Mouse (Mus musculus) midbrain, embryonic 13.5 days (tissue): ENCODE data around the gene Lap3. TPM values are rescaled to one million over a fixed set of nuclear protein-coding genes. Genes with fewer than 3 reads are reported as not detected.

Source experiments
- ATAC-seq: fragments of 200-750 bp; cut with Nextera tagmentation; 2 replicates; pipeline ENCODE4 v1.8.0; 2017; ENCODE audit warnings: mild to moderate bottlenecking, moderate TSS enrichment, moderate library complexity
- H3K27ac ChIP-seq: fragments of 300-500 bp; sonication (generic); 2 replicates; pipeline ENCODE4 v1.5.1; 2015; ENCODE audit warnings: inconsistent platforms, mild to moderate bottlenecking, moderate library complexity
- H3K27me3 ChIP-seq: fragments of 300-500 bp; sonication (generic); 2 replicates; pipeline ENCODE4 v1.6.1; 2015; ENCODE audit warnings: mild to moderate bottlenecking, inconsistent platforms
- H3K36me3 ChIP-seq: fragments of 300-500 bp; sonication (generic); 2 replicates; pipeline ENCODE4 v1.6.1; 2015; ENCODE audit warnings: mild to moderate bottlenecking, inconsistent platforms
- H3K4me1 ChIP-seq: fragments of 300-500 bp; sonication (generic); replicated peaks from 2 replicates; pipeline ENCODE4 v1.6.1; 2015; ENCODE audit warnings: inconsistent platforms
- H3K4me2 ChIP-seq: fragments of 300-500 bp; sonication (generic); replicated peaks from 2 replicates; pipeline ENCODE4 v1.6.1; 2015; ENCODE audit warnings: moderate library complexity, mild to moderate bottlenecking, inconsistent platforms
- H3K4me3 ChIP-seq: fragments of 300-500 bp; sonication (generic); replicated peaks from 2 replicates; pipeline ENCODE4 v1.5.1; 2015; ENCODE audit warnings: mild to moderate bottlenecking, inconsistent platforms
- H3K9ac ChIP-seq: fragments of 300-500 bp; sonication (generic); replicated peaks from 2 replicates; pipeline ENCODE4 v1.6.1; 2015; ENCODE audit warnings: mild to moderate bottlenecking, inconsistent platforms
- H3K9me3 ChIP-seq: fragments of 300-500 bp; sonication (generic); 2 replicates; pipeline ENCODE4 v1.6.1; 2016; ENCODE audit warnings: mild to moderate bottlenecking, inconsistent platforms
- WGBS: fragments of 180-500 bp; shearing (Covaris S2); methylation state at CpG from one replicate; pipeline ENCODE4 v1.1.7; 2015; 5-methylcytosine and 5-hydroxymethylcytosine counted together
- polyA plus RNA-seq: library from polyadenylated mRNA; unstranded; fragments of >200 nt; fragmentation: Nextera tagmentation; extraction: Ambion mirVana; gene quantifications from 2 replicates; pipeline ENCODE4 v1.2.1, GENCODE M21; 2015

Lap3 gene
- polyA plus RNA-seq, 1 experiment from 2014 or later: 36.7 TPM

- no peaks in the 10 kb centered on the region for H3K27me3 ChIP-seq
- H3K9me3 ChIP-seq: no peaks in the 10 kb centered on the region
- no peak overlapping the region for H3K4me2 ChIP-seq
- no peak overlapping the region for H3K4me3 ChIP-seq
- ATAC-seq: no peak
- H3K36me3 ChIP-seq: no peaks in the 10 kb centered on the region
- H3K27ac ChIP-seq: no peak overlapping the region
- 85% methylated on average over 3 of the region's 4 CpGs for WGBS
- H3K4me1 ChIP-seq: peaks cover 7% of the 10 kb centered on the region; the same call in 1 of the 2 replicates
- H3K9ac ChIP-seq: no peak overlapping the region
These were observed 18.4 kb upstream of the Lap3 start for GRCm38 (mm10) chr5:45474758-45475157.

GRCm38 (mm10) chr5:45475771-45476170 lies 17.4 kb upstream of the Lap3 start:
- peaks cover 7% of the 10 kb centered on the region; the same call in 1 of the 2 replicates for H3K4me1 ChIP-seq
- H3K36me3 ChIP-seq: no peaks in the 10 kb centered on the region
- no peak overlapping the region for H3K4me2 ChIP-seq
- H3K27ac ChIP-seq: no peak overlapping the region
- no peak overlapping the region for H3K9ac ChIP-seq
- no peak for ATAC-seq
- no peaks in the 10 kb centered on the region for H3K9me3 ChIP-seq
- H3K27me3 ChIP-seq: no peaks in the 10 kb centered on the region
- no peak overlapping the region for H3K4me3 ChIP-seq
- WGBS: 94% methylated on average over 5 of the region's 5 CpGs

- Histone ChIP-seq H3K27me3 (no peaks in the 10 kb centered on the region), H3K9me3 (no peaks in the 10 kb centered on the region), H3K9ac (no peak overlapping the region), H3K27ac (no peak overlapping the region), H3K4me1 (peaks cover 7% of the 10 kb centered on the region; the same call in 1 of the 2 replicates), H3K4me3 (no peak overlapping the region), H3K4me2 (no peak overlapping the region), H3K36me3 (no peaks in the 10 kb centered on the region)
- ATAC-seq: peak; percentile 9; the same call in 1 of the 2 replicates
- 40% methylated on average over 6 of the region's 6 CpGs for WGBS
These were observed 16.9 kb upstream of the Lap3 start for GRCm38 (mm10) chr5:45476288-45476687.

- Histone ChIP-seq H3K4me3 (no peak overlapping the region), H3K27me3 (no peaks in the 10 kb centered on the region), H3K4me1 (peaks cover 7% of the 10 kb centered on the region; the same call in 1 of the 2 replicates), H3K9ac (no peak overlapping the region), H3K27ac (no peak overlapping the region), H3K9me3 (no peaks in the 10 kb centered on the region), H3K4me2 (no peak overlapping the region), H3K36me3 (no peaks in the 10 kb centered on the region)
- no peak for ATAC-seq
- WGBS: 85% methylated on average over 7 of the region's 7 CpGs
These were observed 15.6 kb upstream of the Lap3 start for GRCm38 (mm10) chr5:45477601-45478000.

- Histone ChIP-seq H3K4me1 (peaks cover 7% of the 10 kb centered on the region; the same call in 1 of the 2 replicates), H3K4me2 (no peak overlapping the region), H3K9me3 (no peaks in the 10 kb centered on the region), H3K27me3 (no peaks in the 10 kb centered on the region), H3K4me3 (no peak overlapping the region), H3K36me3 (no peaks in the 10 kb centered on the region), H3K9ac (no peak overlapping the region), H3K27ac (no peak overlapping the region)
- 93% methylated on average over 1 of the region's 1 CpGs for WGBS
- no peak for ATAC-seq
These were observed 13.1 kb upstream of the Lap3 start for GRCm38 (mm10) chr5:45480066-45480465.

- Histone ChIP-seq H3K27me3 (no peaks in the 10 kb centered on the region), H3K9ac (no peak overlapping the region), H3K9me3 (no peaks in the 10 kb centered on the region), H3K36me3 (no peaks in the 10 kb centered on the region), H3K4me2 (no peak overlapping the region), H3K4me3 (no peak overlapping the region), H3K27ac (no peak overlapping the region), H3K4me1 (peaks cover 6% of the 10 kb centered on the region; the same call in 1 of the 2 replicates)
- ATAC-seq: no peak
- 86% methylated on average over 2 of the region's 2 CpGs for WGBS
These were observed 12.0 kb upstream of the Lap3 start for GRCm38 (mm10) chr5:45481125-45481524.

GRCm38 (mm10) chr5:45482607-45483006 lies 10.6 kb upstream of the Lap3 start:
- no peaks in the 10 kb centered on the region for H3K9me3 ChIP-seq
- ATAC-seq: no peak
- WGBS: 86% methylated on average over 3 of the region's 3 CpGs
- no peak overlapping the region for H3K4me2 ChIP-seq
- no peak overlapping the region for H3K27ac ChIP-seq
- no peaks in the 10 kb centered on the region for H3K27me3 ChIP-seq
- H3K9ac ChIP-seq: no peak overlapping the region
- H3K36me3 ChIP-seq: no peaks in the 10 kb centered on the region
- H3K4me1 ChIP-seq: no peaks in the 10 kb centered on the region
- H3K4me3 ChIP-seq: no peak overlapping the region

GRCm38 (mm10) chr5:45483654-45484053 lies 9.5 kb upstream of the Lap3 start:
- Histone ChIP-seq H3K4me2 (no peak overlapping the region), H3K36me3 (no peaks in the 10 kb centered on the region), H3K27me3 (no peaks in the 10 kb centered on the region), H3K9ac (no peak overlapping the region), H3K4me3 (no peak overlapping the region), H3K9me3 (no peaks in the 10 kb centered on the region), H3K4me1 (no peaks in the 10 kb centered on the region), H3K27ac (no peak overlapping the region)
- ATAC-seq: no peak
- WGBS: 87% methylated on average over 1 of the region's 1 CpGs

GRCm38 (mm10) chr5:45491776-45492175 lies 1.4 kb upstream of the Lap3 start:
- 36% methylated on average over 4 of the region's 4 CpGs for WGBS
- Histone ChIP-seq H3K27ac (no peak overlapping the region), H3K4me1 (peaks cover 23% of the 10 kb centered on the region)

GRCm38 (mm10) chr5:45494093-45494755 lies 1.1 kb downstream of the Lap3 start:
- Histone ChIP-seq H3K27me3 (no peaks in the 10 kb centered on the region; the same call in 1 of the 2 replicates), H3K9me3 (no peaks in the 10 kb centered on the region), H3K4me2 (peak overlapping the region; percentile 79), H3K36me3 (peaks cover 26% of the 10 kb centered on the region), H3K27ac (no peak overlapping the region), H3K4me3 (peak overlapping the region; percentile 67), H3K9ac (peak overlapping the region; percentile 73; the same call in 1 of the 2 replicates), H3K4me1 (peaks cover 23% of the 10 kb centered on the region)
- ATAC-seq: no peak
- WGBS: 70% methylated on average over 9 of the region's 9 CpGs

More at GRCm38 (mm10) chr5:45491776-45492175, 1.4 kb upstream of the Lap3 start:
- H3K4me3 ChIP-seq: no peak overlapping the region
- no peaks in the 10 kb centered on the region; the same call in 1 of the 2 replicates for H3K27me3 ChIP-seq
- no peak overlapping the region for H3K4me2 ChIP-seq
- no peak overlapping the region for H3K9ac ChIP-seq
- no peak for ATAC-seq
- no peaks in the 10 kb centered on the region for H3K9me3 ChIP-seq
- peaks cover 4% of the 10 kb centered on the region; the same call in 1 of the 2 replicates for H3K36me3 ChIP-seq

GRCm38 (mm10) chr5:45495429-45495975 lies 2.3 kb downstream of the Lap3 start:
- Histone ChIP-seq H3K27me3 (no peaks in the 10 kb centered on the region; the same call in 1 of the 2 replicates), H3K4me1 (peaks cover 23% of the 10 kb centered on the region), H3K4me3 (no peak overlapping the region), H3K4me2 (no peak overlapping the region), H3K36me3 (peaks cover 35% of the 10 kb centered on the region), H3K9me3 (no peaks in the 10 kb centered on the region), H3K9ac (0 out of 2 replicates have a peak overlapping the region, but pooled peaks have one; percentile 8), H3K27ac (no peak overlapping the region)
- ATAC-seq: no peak
- WGBS: 85% methylated on average over 3 of the region's 3 CpGs

GRCm38 (mm10) chr5:45496042-45496441 lies 2.9 kb downstream of the Lap3 start:
- Histone ChIP-seq H3K4me2 (no peak overlapping the region), H3K36me3 (peaks cover 39% of the 10 kb centered on the region), H3K4me3 (no peak overlapping the region), H3K9me3 (no peaks in the 10 kb centered on the region), H3K27me3 (no peaks in the 10 kb centered on the region; the same call in 1 of the 2 replicates), H3K9ac (no peak overlapping the region), H3K4me1 (peaks cover 23% of the 10 kb centered on the region), H3K27ac (no peak overlapping the region)
- ATAC-seq: no peak
